Comparison of ENCODE assay signal across 15 mouse cellular contexts in genomic region chr14:45944101-45944500, GRCm38 (mm10).
"Had no signal": no experiment of that assay in that cellular context is flagged by ENCODE, and none has a peak within 500 bp of the region (broad histone marks: within the 10 kb centered on the region; RNA-seq: fewer than 3 reads in every experiment).

No protein-coding gene starts in this region.

- H3K27ac ChIP-seq: layer of hippocampus, adult 2 months; left cerebral cortex, adult 2 months; limb, embryonic 10.5 days; liver, embryonic 15.5 days; midbrain, embryonic 13.5 days; neural tube, embryonic 15.5 days had no signal

- H3K4me3 ChIP-seq: layer of hippocampus, adult 2 months; left cerebral cortex, adult 2 months; limb, embryonic 10.5 days; liver, embryonic 15.5 days; midbrain, embryonic 13.5 days; myocyte; neural tube, embryonic 15.5 days had no signal

- H3K9ac ChIP-seq: liver, embryonic 15.5 days; midbrain, embryonic 13.5 days; neural tube, embryonic 15.5 days had no signal

- DNase-seq: lung, adult 2 months; lung, postnatal 36 days; right cerebral cortex, adult 18-20 months; right cerebral cortex, postnatal 25 days; thymus, postnatal 14 days had no signal

- H3K4me2 ChIP-seq: liver, embryonic 11.5 days; liver, embryonic 15.5 days; midbrain, embryonic 13.5 days; neural tube, embryonic 15.5 days had no signal

- ATAC-seq: intestine, postnatal 0 days; lung, postnatal 0 days; midbrain, embryonic 13.5 days had no signal

- H3K27me3 ChIP-seq: liver, embryonic 15.5 days; midbrain, embryonic 13.5 days; neural tube, embryonic 15.5 days had no signal

- H3K36me3 ChIP-seq: limb, embryonic 10.5 days; liver, embryonic 15.5 days; midbrain, embryonic 13.5 days; neural tube, embryonic 15.5 days had no signal

- H3K9me3 ChIP-seq: limb, embryonic 10.5 days; liver, embryonic 15.5 days; midbrain, embryonic 13.5 days; neural tube, embryonic 15.5 days had no signal

- H3K4me1 ChIP-seq: liver, embryonic 15.5 days; midbrain, embryonic 13.5 days; neural tube, embryonic 15.5 days had no signal
